Mouse (Mus musculus) heart, embryonic 13.5 days (tissue): ENCODE measurements around the gene Pak2. TPM values are rescaled to one million over a fixed set of nuclear protein-coding genes. Genes with fewer than 3 reads are reported as not detected.

Experiments used
- ATAC-seq: fragments of 200-750 bp; cut with Nextera tagmentation; 2 replicates; pipeline ENCODE4 v1.8.0; 2017; ENCODE audit warnings: moderate TSS enrichment; ENCODE audit not compliant: insufficient number of reproducible peaks, low FRiP score, low TSS enrichment; ENCODE audit errors: extremely low read depth
- H3K27ac ChIP-seq: fragments of 300-500 bp; sonication (generic); replicated peaks from 2 replicates; pipeline ENCODE4 v1.5.1; 2015; ENCODE audit warnings: moderate library complexity, mild to moderate bottlenecking, inconsistent platforms
- H3K27me3 ChIP-seq: fragments of 300-500 bp; sonication (generic); replicated peaks from 2 replicates; pipeline ENCODE4 v1.6.1; 2015; ENCODE audit warnings: mild to moderate bottlenecking, inconsistent platforms
- H3K36me3 ChIP-seq: fragments of 300-500 bp; sonication (generic); 2 replicates; pipeline ENCODE4 v1.6.1; 2015; ENCODE audit warnings: mild to moderate bottlenecking, inconsistent platforms
- H3K4me1 ChIP-seq: fragments of 300-500 bp; sonication (generic); 2 replicates; pipeline ENCODE4 v1.6.1; 2015; ENCODE audit warnings: inconsistent platforms
- H3K4me2 ChIP-seq: fragments of 300-500 bp; sonication (generic); 2 replicates; pipeline ENCODE4 v1.6.1; 2015; ENCODE audit warnings: inconsistent platforms, mild to moderate bottlenecking, moderate library complexity
- H3K4me3 ChIP-seq: fragments of 300-500 bp; sonication (generic); 2 replicates; pipeline ENCODE4 v1.5.1; 2015; ENCODE audit warnings: moderate library complexity, mild to moderate bottlenecking, inconsistent platforms
- H3K9ac ChIP-seq: fragments of 300-500 bp; sonication (generic); 2 replicates; pipeline ENCODE4 v1.6.1; 2015; ENCODE audit warnings: inconsistent platforms, mild to moderate bottlenecking, moderate library complexity
- H3K9me3 ChIP-seq: fragments of 300-500 bp; sonication (generic); 2 replicates; pipeline ENCODE4 v1.6.1; 2016; ENCODE audit warnings: inconsistent platforms
- WGBS: fragments of 180-500 bp; shearing (Covaris S2); methylation state at CpG from one replicate; pipeline ENCODE4 v1.1.7; 2015; ENCODE audit warnings: mixed read lengths; 5-methylcytosine and 5-hydroxymethylcytosine counted together
- polyA plus RNA-seq: library from polyadenylated mRNA; unstranded; fragments of >200 nt; fragmentation: Nextera tagmentation; extraction: Ambion mirVana; gene quantifications from 2 replicates; pipeline ENCODE4 v1.2.1, GENCODE M21; 2015

Pak2 gene
- polyA plus RNA-seq, 1 experiment from 2014 or later, result 23.1 TPM

DNA sequence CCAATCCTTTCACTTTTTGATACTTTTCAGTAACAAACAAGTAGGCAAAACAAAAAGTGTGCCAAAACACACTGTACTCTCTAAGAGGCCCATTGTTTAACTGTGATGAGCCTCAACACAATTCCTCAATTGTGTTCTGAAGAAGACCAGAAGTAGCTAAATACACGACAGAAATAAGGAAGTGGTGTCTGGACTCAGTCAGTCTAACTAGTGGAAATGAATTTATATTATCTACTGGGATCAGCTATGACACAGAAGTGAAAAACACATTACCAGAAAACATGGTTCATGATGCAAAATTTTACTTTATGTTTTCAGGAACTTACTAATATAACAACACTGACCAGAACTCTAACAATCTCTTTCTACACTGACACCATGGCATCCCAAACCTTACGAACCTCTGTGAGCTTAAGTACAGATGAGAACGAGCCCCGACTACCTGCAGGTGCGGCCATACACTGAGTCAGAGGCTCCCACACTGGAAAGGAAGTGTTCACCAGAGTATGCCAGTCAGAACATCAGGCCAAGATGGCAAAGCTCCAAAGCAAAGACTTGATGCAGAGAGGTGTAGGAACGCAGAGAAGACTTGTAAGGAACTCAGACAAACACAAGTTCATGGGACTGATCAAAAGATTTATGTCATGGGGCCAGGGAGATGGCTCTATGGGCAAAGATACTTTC, 19.2 kb downstream of the Pak2 start:
- ATAC-seq, result no peak
- Histone ChIP-seq H3K27ac (no peak overlapping the region), H3K4me1 (peaks cover 62% of the 10 kb centered on the region), H3K36me3 (no peaks in the 10 kb centered on the region; the same call in 1 of the 2 replicates), H3K9me3 (no peaks in the 10 kb centered on the region), H3K4me3 (no peak overlapping the region), H3K27me3 (no peaks in the 10 kb centered on the region), H3K4me2 (no peak overlapping the region), H3K9ac (no peak overlapping the region)
- WGBS, result 66% methylated on average over 6 of the region's 6 CpGs

DNA sequence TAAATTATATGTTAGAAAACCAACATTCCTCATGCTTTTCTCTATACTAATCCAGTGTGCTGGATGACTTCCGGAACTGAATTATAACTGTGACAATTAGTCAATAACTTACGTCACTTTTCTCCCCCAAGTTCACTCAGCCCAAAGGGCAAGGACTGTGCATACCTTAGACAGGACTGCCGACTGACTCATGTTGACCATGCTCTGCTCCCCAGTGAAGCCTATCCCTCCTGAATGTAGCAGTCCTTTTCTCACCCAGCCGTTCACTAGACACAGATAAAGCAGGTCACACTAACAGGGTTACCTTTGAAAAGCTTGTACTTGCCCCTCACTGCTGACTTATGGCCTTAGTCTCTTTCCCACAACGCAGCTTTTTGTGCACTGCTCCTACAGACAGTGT, 20.3 kb downstream of the Pak2 start:
- ATAC-seq, result no peak

DNA sequence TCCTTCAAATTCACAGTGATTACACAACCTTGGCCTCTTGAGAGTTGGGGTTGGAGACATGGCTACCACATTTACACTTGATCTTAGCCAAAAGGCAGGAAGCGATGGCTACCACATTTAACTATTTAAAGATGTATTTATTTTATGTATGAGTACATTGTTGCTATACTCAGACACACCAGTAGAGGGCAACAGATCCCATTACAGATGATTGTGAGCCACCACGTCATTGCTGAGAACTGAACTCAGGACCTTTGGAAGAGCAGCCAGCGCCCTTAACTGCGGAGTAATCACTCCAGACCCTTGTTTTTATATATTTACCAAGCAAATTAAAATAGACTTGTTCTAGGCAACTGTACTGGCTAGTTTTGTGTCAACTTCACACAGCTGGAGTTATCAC, 36.8 kb downstream of the Pak2 start:
- no peak overlapping the region for H3K4me3 ChIP-seq
- H3K27me3 ChIP-seq, result no peaks in the 10 kb centered on the region
- WGBS, result 92% methylated on average over 4 of the region's 4 CpGs
- no peak overlapping the region for H3K9ac ChIP-seq
- 0 out of 2 replicates have a peak, but pooled peaks cover 3% of the 10 kb centered on the region for H3K9me3 ChIP-seq
- ATAC-seq, result no peak
- no peaks in the 10 kb centered on the region for H3K4me1 ChIP-seq
- H3K4me2 ChIP-seq, result no peak overlapping the region
- peaks cover 91% of the 10 kb centered on the region for H3K36me3 ChIP-seq
- H3K27ac ChIP-seq, result no peak overlapping the region

More for the DNA sequence above, 20.3 kb downstream of the Pak2 start:
- H3K9me3 ChIP-seq, result no peaks in the 10 kb centered on the region
- no peak overlapping the region for H3K4me3 ChIP-seq
- H3K27me3 ChIP-seq, result no peaks in the 10 kb centered on the region
- no peaks in the 10 kb centered on the region; the same call in 1 of the 2 replicates for H3K36me3 ChIP-seq
- H3K9ac ChIP-seq, result no peak overlapping the region
- H3K27ac ChIP-seq, result no peak overlapping the region
- 66% methylated on average over 5 of the region's 5 CpGs for WGBS
- H3K4me2 ChIP-seq, result no peak overlapping the region
- H3K4me1 ChIP-seq, result peaks cover 53% of the 10 kb centered on the region

DNA sequence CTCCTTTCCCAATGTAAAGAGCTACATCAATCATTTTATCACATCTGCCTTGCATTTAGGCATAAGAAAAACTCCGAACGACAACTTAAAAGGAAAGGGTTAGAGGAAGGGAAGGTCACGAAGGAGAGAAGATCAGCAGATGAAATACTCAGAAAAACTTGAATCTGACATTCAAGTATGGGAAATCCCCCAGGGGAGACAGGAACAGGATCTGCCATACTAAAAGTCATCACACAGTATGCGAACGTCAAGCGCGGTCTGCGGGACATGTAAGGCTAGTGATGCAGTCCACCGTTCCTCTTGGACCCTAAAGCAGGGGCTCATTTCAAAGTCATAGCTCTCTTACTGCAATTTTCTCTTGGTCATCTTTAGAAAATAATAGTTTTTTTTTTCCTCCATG, 59.5 kb downstream of the Pak2 start:
- H3K9ac ChIP-seq, result no peak overlapping the region
- H3K27me3 ChIP-seq, result no peaks in the 10 kb centered on the region
- peaks cover 86% of the 10 kb centered on the region for H3K36me3 ChIP-seq
- no peaks in the 10 kb centered on the region for H3K9me3 ChIP-seq
- H3K4me2 ChIP-seq, result no peak overlapping the region
- WGBS, result 91% methylated on average over 9 of the region's 9 CpGs
- H3K4me1 ChIP-seq, result no peaks in the 10 kb centered on the region
- H3K4me3 ChIP-seq, result no peak overlapping the region
- H3K27ac ChIP-seq, result no peak overlapping the region
- ATAC-seq, result no peak

DNA sequence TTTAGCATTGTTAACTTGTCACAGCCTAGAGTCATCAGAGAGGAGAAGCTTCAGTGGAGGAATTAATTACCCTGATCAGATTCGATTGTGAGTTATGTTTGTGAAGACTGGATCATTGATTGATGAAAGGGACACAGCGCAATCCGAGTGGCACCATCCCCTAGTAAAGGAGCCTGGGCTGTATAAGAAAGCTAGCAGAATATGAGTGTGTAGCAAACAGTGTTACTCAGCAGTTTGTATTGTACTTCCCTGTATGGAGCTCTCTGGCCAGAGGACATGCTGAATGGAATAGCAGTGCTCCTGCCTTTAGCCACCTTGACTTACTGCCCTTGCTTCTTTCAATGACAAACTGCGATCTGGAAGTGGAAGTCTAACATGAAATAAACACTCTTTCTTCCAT, 68.8 kb downstream of the Pak2 start:
- 85% methylated on average over 4 of the region's 4 CpGs for WGBS
- no peak overlapping the region for H3K4me2 ChIP-seq
- ATAC-seq, result no peak
- no peaks in the 10 kb centered on the region for H3K4me1 ChIP-seq
- no peaks in the 10 kb centered on the region for H3K27me3 ChIP-seq
- H3K9me3 ChIP-seq, result no peaks in the 10 kb centered on the region
- H3K36me3 ChIP-seq, result peaks cover 26% of the 10 kb centered on the region
- H3K9ac ChIP-seq, result no peak overlapping the region
- no peak overlapping the region for H3K4me3 ChIP-seq
- H3K27ac ChIP-seq, result no peak overlapping the region

DNA sequence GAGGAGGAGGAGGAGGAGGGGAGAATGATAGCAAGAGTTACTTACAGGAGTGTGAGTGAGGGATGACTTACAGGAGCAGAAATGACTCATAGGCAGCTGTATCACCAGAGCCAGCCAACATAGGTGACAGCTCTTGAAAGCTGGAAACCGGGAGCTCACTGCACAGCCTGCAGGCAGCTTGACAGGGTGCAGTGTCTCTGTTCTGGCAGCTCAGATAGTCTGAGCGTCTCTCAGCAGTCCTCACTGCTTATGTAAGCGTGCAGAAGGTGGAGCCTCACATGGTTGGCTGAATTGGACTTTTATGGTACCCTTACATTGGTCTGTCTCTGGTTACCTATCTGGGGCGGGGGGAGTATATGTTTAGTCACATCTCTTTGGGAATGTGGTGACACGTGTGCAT, 69.2 kb downstream of the Pak2 start:
- Histone ChIP-seq H3K9me3 (no peaks in the 10 kb centered on the region), H3K9ac (no peak overlapping the region), H3K27me3 (no peaks in the 10 kb centered on the region), H3K4me2 (no peak overlapping the region), H3K4me1 (no peaks in the 10 kb centered on the region), H3K4me3 (no peak overlapping the region), H3K27ac (no peak overlapping the region), H3K36me3 (peaks cover 24% of the 10 kb centered on the region)
- WGBS, result 36% methylated on average over 5 of the region's 5 CpGs
- ATAC-seq, result no peak

DNA sequence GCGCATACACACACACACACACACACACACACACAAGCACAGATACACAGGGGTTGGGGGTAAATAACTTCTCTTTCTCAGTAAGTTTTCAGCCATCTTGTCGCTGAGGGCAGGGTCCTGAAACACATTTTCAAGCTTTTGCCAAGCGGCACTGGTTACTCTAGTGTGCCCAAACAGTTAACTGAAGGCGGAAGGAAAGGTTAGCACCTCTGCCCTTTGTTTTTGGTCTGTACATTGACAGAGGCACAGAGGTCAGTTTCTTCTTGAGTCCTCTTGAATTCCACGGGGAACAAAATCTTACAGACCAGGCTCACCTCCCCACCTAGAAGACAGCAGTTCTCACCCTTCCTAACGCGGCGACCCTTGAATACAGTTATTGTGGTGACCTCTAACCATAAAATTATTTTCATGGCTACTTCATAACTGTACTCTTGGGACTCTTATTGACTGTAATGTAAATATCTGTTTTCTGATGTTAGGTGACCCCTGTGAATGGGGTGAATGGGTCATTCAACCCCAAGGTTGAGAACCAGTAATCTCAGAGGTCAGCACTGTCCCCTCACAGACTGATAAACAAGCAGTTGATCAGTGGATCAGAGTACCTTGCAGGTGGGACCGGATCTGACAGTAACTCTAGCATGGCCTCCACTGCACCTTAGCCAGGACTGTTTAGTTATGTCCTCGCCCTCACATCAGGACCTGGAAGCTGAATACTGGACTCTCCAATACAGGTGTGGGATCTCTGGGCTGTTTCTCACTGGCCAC, 70.4 kb downstream of the Pak2 start:
- no peak overlapping the region for H3K9ac ChIP-seq
- ATAC-seq, result no peak
- no peaks in the 10 kb centered on the region for H3K27me3 ChIP-seq
- H3K4me2 ChIP-seq, result no peak overlapping the region
- peaks cover 12% of the 10 kb centered on the region for H3K36me3 ChIP-seq
- no peak overlapping the region for H3K27ac ChIP-seq
- no peaks in the 10 kb centered on the region for H3K9me3 ChIP-seq
- 70% methylated on average over 10 of the region's 10 CpGs for WGBS
- H3K4me1 ChIP-seq, result peaks cover under 1% of the 10 kb centered on the region
- no peak overlapping the region for H3K4me3 ChIP-seq

DNA sequence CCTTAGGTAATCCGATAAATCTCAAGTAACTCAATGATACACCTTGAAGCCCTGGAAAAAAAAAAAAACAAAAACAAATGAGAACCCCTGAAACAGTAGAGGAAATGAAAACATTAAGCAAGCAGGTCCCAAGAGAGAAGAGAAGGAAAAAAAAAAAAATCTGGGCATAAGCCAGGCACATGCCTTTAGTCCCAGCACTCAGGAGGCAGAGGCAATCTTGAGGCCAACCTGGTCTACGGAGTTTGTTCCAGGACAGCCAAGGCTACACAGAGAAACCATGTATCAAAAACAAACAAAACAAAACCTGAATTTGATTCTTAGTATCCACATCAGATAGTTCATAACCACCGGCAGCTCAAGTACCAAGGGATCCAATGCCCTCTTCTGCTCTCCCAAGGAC, 74.4 kb downstream of the Pak2 start:
- peaks cover 20% of the 10 kb centered on the region for H3K4me1 ChIP-seq
- H3K9me3 ChIP-seq, result no peaks in the 10 kb centered on the region
- no peak overlapping the region for H3K4me3 ChIP-seq
- peaks cover 8% of the 10 kb centered on the region; the same call in 1 of the 2 replicates for H3K36me3 ChIP-seq
- H3K27ac ChIP-seq, result no peak overlapping the region
- WGBS, result 87% methylated on average over 3 of the region's 3 CpGs
- ATAC-seq, result no peak
- no peak overlapping the region for H3K4me2 ChIP-seq
- H3K9ac ChIP-seq, result no peak overlapping the region
- H3K27me3 ChIP-seq, result no peaks in the 10 kb centered on the region

DNA sequence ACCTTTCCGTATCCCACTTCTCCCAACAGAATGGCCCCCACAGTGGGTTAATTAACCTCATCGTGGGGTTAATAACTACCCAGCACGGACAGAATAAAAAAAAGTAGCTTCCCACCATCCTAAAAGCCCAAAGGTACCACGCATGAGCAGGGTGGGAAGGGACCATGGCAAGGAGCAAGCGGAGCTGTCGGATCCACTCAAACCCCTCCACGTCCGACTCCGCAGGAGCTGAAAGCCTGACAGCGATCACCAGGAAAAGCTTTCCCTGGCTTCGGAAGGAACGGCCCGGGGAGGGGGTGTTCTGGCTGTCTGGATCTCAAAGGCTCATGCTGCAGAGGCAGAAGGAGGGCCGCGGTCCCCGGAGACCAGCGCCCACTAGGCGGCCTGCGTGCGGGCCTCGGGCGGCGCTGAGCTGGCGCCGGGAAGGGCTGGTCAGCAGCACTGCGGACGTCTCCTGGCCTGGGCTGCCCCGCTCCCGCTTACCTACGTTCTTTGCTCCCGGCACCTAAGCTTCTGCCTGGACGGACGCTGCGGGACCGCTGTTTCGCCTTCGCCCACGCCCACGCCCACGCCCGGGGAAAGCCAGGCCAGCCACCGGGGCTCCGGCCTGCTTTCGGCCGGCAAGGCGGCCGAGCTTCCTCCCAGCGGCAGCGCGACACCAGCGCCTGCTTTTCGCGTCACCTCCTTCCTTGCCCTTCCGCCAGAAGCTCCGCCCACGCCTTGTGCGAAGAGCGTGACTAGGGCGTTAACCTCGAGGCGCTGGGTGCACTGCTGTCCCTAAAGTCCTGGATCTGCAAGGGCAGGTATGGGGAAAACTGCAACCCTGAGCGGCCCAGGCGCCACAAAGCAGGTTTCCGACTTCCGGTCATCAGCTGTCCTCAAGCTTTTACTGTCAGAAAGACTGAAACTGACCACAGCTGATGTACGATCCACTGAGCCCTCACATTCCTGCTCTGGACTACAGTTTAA, 76.3 kb downstream of the Pak2 start, which contains the start of gene Senp5:
Senp5 (minus strand) TSS at position 779 of the 969 bp plus-strand sequence.
- Histone ChIP-seq H3K4me1 (peaks cover 20% of the 10 kb centered on the region), H3K9ac (peak within 1 kb of the TSS; percentile 96), H3K4me2 (peak within 1 kb of the TSS; percentile 88), H3K27me3 (no peaks in the 10 kb centered on the region), H3K27ac (peak within 1 kb of the TSS; percentile 71), H3K36me3 (peaks cover 13% of the 10 kb centered on the region), H3K4me3 (peak within 1 kb of the TSS; percentile 90), H3K9me3 (no peaks in the 10 kb centered on the region)
- 1% methylated on average over 66 of the region's 66 CpGs for WGBS
- peak; percentile 80 for ATAC-seq

DNA sequence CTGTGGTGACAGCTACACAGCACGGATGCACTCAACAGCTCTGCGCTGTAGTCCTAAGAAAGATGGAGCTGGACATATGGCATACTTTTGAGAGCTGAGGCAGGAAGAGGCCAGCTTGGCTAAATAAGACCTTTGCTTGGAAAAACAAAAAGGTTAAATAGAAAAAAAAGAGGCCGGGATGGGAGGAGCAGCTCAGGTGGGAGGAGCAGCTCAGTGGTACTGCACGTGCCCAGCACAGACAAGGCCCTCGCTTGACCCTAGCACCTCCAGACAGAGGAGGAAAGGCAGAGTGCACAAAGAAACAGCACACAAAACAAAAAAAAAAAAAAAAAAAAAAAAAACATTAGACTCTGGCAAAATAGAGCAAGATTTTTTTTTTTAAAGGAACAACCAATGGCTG, 82.8 kb downstream of the Pak2 start:
- WGBS, result 80% methylated on average over 5 of the region's 5 CpGs
- Histone ChIP-seq H3K36me3 (peaks cover 48% of the 10 kb centered on the region), H3K27me3 (no peaks in the 10 kb centered on the region), H3K4me2 (no peak overlapping the region), H3K9ac (no peak overlapping the region), H3K9me3 (no peaks in the 10 kb centered on the region), H3K4me3 (no peak overlapping the region), H3K27ac (no peak overlapping the region), H3K4me1 (peaks cover 4% of the 10 kb centered on the region)
- ATAC-seq, result no peak

DNA sequence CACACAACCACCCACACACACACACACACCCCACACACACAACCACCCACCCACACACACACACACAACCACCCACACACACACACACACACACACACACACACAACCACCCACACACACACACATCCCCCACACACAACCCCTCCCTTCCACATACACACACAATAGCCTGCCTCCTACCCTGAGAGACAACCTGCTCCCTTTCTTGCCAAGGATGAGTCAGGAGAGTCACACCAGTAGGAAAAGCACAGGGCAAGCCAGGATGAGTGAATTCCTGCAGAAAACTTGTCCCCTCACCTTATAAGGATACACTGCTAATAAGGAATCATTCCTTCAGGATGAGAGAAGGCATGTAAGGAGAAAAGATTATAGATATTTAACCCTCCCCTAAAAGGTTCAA, 85.2 kb downstream of the Pak2 start:
- ATAC-seq, result no peak
- no peaks in the 10 kb centered on the region for H3K4me1 ChIP-seq
- peaks cover 52% of the 10 kb centered on the region for H3K36me3 ChIP-seq
- no peak overlapping the region for H3K9ac ChIP-seq
- no peak overlapping the region for H3K4me3 ChIP-seq
- H3K27ac ChIP-seq, result no peak overlapping the region
- no peak overlapping the region for H3K4me2 ChIP-seq
- no peaks in the 10 kb centered on the region for H3K9me3 ChIP-seq
- H3K27me3 ChIP-seq, result no peaks in the 10 kb centered on the region
